Mouse (Mus musculus) liver, embryonic 11.5 days (tissue): ENCODE results near the gene Rap1a. TPM values are rescaled to one million over a fixed set of nuclear protein-coding genes. Genes with fewer than 3 reads are reported as not detected.

ENCODE experiments used
- ATAC-seq: fragments of 200-750 bp; cut with Nextera tagmentation; replicated peaks from 2 replicates; pipeline ENCODE4 v1.8.0; 2017; ENCODE audit warnings: moderate number of reproducible peaks, mild to moderate bottlenecking, moderate TSS enrichment, moderate library complexity; ENCODE audit not compliant: low FRiP score
- DNase-seq: peaks from one replicate; pipeline ENCODE4 v3.0.0-alpha.2; 2017; ENCODE audit warnings: low spot score
- H3K27ac ChIP-seq: fragments of 300-500 bp; sonication (generic); 2 replicates; pipeline ENCODE4 v1.5.1; 2014; ENCODE audit warnings: mild to moderate bottlenecking, low read depth, low read length, control low read depth
- H3K27me3 ChIP-seq: fragments of 300-500 bp; sonication (generic); replicated peaks from 2 replicates; pipeline ENCODE4 v1.6.1; 2014; ENCODE audit warnings: low read length, mixed read lengths; ENCODE audit not compliant: control insufficient read depth, insufficient read depth
- H3K36me3 ChIP-seq: fragments of 300-500 bp; sonication (generic); 2 replicates; pipeline ENCODE4 v1.6.1; 2014; ENCODE audit warnings: mild to moderate bottlenecking, low read length, moderate library complexity, mixed read lengths; ENCODE audit not compliant: control insufficient read depth, insufficient read depth
- H3K4me1 ChIP-seq: fragments of 300-500 bp; sonication (generic); replicated peaks from 2 replicates; pipeline ENCODE4 v1.6.1; 2014; ENCODE audit warnings: low read length, mixed read lengths; ENCODE audit not compliant: control insufficient read depth, insufficient read depth
- H3K4me2 ChIP-seq: fragments of 300-500 bp; sonication (generic); 2 replicates; pipeline ENCODE4 v1.6.1; 2014; ENCODE audit warnings: mild to moderate bottlenecking, control low read depth, moderate library complexity
- H3K4me3 ChIP-seq: fragments of 300-500 bp; sonication (generic); 2 replicates; pipeline ENCODE4 v1.5.1; 2014; ENCODE audit warnings: low read depth, low read length, control low read depth
- H3K9ac ChIP-seq: fragments of 300-500 bp; sonication (generic); 2 replicates; pipeline ENCODE4 v1.6.1; 2014; ENCODE audit warnings: low read depth, low read length, control low read depth
- H3K9me3 ChIP-seq: fragments of 300-500 bp; sonication (generic); 2 replicates; pipeline ENCODE4 v1.6.1; 2016; ENCODE audit warnings: low read length, inconsistent platforms, mixed read lengths; ENCODE audit not compliant: control insufficient read depth
- WGBS: fragments of 180-500 bp; shearing (Covaris S2); extraction: QIAGEN DNeasy Blood & Tissue Kit; methylation state at CpG from one replicate; pipeline ENCODE4 v1.1.7; 2014; 5-methylcytosine and 5-hydroxymethylcytosine counted together
- polyA plus RNA-seq: library from polyadenylated mRNA; unstranded; fragments of >200 nt; fragmentation: Nextera tagmentation; extraction: Ambion mirVana; gene quantifications from 2 replicates; pipeline ENCODE4 v1.2.1, GENCODE M21; 2014

Gene Rap1a
- polyA plus RNA-seq, 1 experiment from 2014 or later = 114 TPM

DNA sequence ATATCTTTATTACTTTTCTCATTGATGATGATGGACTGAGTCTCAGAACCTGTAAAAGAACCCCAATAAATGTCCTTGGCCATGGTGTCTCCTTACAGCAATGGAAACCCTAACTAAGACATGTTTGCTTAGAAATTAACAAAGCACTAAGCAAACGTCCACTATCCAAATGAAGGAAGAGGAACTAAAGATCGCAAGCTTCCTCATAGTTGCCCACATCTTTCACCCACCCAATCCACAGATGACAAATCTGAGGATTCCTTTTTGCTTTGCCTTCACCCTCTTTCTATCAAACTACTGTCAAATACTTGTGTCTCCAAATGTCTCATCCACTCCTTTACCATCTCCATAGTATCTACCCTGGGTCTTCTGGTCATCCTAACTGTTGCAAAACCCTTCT is 112.6 kb downstream of the Rap1a start:
- no peaks in the 10 kb centered on the region; the same call in 1 of the 2 replicates for H3K4me1 ChIP-seq
- peaks cover 6% of the 10 kb centered on the region for H3K27me3 ChIP-seq
- H3K9ac ChIP-seq = no peak overlapping the region
- no peaks in the 10 kb centered on the region for H3K9me3 ChIP-seq
- DNase-seq (no peak), ATAC-seq (no peak)
- H3K4me2 ChIP-seq = peak overlapping the region; percentile 64
- 63% methylated on average over 2 of the region's 2 CpGs for WGBS
- no peaks in the 10 kb centered on the region for H3K36me3 ChIP-seq
- no peak overlapping the region for H3K27ac ChIP-seq
- H3K4me3 ChIP-seq = no peak overlapping the region

GRCm38 (mm10) chr3:105687324-105688060 is 113.6 kb downstream of the Rap1a start, which contains the start of gene Ddx20:
TSS of gene Ddx20 (minus strand) at chr3:105687574.
- peak; percentile 96 for DNase-seq
- H3K4me2 ChIP-seq = peak within 1 kb of the TSS; percentile 76
- H3K4me1 ChIP-seq = no peaks in the 10 kb centered on the region; the same call in 1 of the 2 replicates
- WGBS = under 1% methylated on average over 72 of the region's 72 CpGs
- peak within 1 kb of the TSS; percentile 92 for H3K9ac ChIP-seq
- H3K27ac ChIP-seq = peak within 1 kb of the TSS; percentile 67
- peak within 1 kb of the TSS; percentile 73 for H3K4me3 ChIP-seq
- no peaks in the 10 kb centered on the region; the same call in 1 of the 2 replicates for H3K36me3 ChIP-seq
- H3K9me3 ChIP-seq = no peaks in the 10 kb centered on the region
- peak; percentile 94 for ATAC-seq
- H3K27me3 ChIP-seq = 0 out of 2 replicates have a peak, but pooled peaks cover 2% of the 10 kb centered on the region

- Histone ChIP-seq H3K9ac (peak overlapping the region; percentile 92), H3K27me3 (0 out of 2 replicates have a peak, but pooled peaks cover 2% of the 10 kb centered on the region), H3K4me1 (no peaks in the 10 kb centered on the region; the same call in 1 of the 2 replicates), H3K4me2 (peak overlapping the region; percentile 76), H3K27ac (peak overlapping the region; percentile 67), H3K4me3 (peak overlapping the region; percentile 73), H3K36me3 (no peaks in the 10 kb centered on the region; the same call in 1 of the 2 replicates), H3K9me3 (no peaks in the 10 kb centered on the region)
- no peak for DNase-seq
- ATAC-seq = peak; percentile 68
- WGBS = 5% methylated on average over 60 of the region's 60 CpGs
These were observed 114.5 kb downstream of the Rap1a start for GRCm38 (mm10) chr3:105686394-105687323.

- ATAC-seq = no peak
- no peak for DNase-seq
- Histone ChIP-seq H3K27ac (no peak overlapping the region), H3K36me3 (peaks cover 11% of the 10 kb centered on the region), H3K9ac (no peak overlapping the region), H3K4me3 (no peak overlapping the region), H3K4me1 (no peaks in the 10 kb centered on the region), H3K27me3 (no peaks in the 10 kb centered on the region), H3K4me2 (no peak overlapping the region), H3K9me3 (no peaks in the 10 kb centered on the region)
- 91% methylated on average over 7 of the region's 7 CpGs for WGBS
These were observed 120.8 kb downstream of the Rap1a start for GRCm38 (mm10) chr3:105680346-105680745.

Other genes starting within 250 kb of the Rap1a start
- 41.0 and 45.9 TPM in 2 replicates for gene Ddx20, start 113.8 kb downstream of the Rap1a start, polyA plus RNA-seq
- 0.23 and 0.36 TPM in 2 replicates for gene Inka2, start 96.7 kb downstream of the Rap1a start, polyA plus RNA-seq
- gene Adora3, start 69.5 kb upstream of the Rap1a start, polyA plus RNA-seq = 0.36 and 0.92 TPM in 2 replicates
- 0.26 and 0.27 TPM in 2 replicates for gene Tmigd3, start 69.6 kb upstream of the Rap1a start, polyA plus RNA-seq
- 5.6 and 5.9 TPM in 2 replicates for gene I830077J02Rik, start 131.3 kb upstream of the Rap1a start, polyA plus RNA-seq
- gene Wdr77, start 158.0 kb upstream of the Rap1a start, polyA plus RNA-seq = 154 and 167 TPM in 2 replicates
- 499 and 512 TPM in 2 replicates for gene Atp5f1, start 158.8 kb upstream of the Rap1a start, polyA plus RNA-seq
- 1.0 and 1.7 TPM in 2 replicates for gene Ovgp1, start 172.4 kb upstream of the Rap1a start, polyA plus RNA-seq
- not detected in 2 replicates for gene Pifo, start 213.3 kb upstream of the Rap1a start, polyA plus RNA-seq
- not detected in 2 replicates for gene Chil5, start 231.5 kb upstream of the Rap1a start, polyA plus RNA-seq